Comparison of ENCODE assay signal across 9 mouse cellular contexts in the genomic region with DNA sequence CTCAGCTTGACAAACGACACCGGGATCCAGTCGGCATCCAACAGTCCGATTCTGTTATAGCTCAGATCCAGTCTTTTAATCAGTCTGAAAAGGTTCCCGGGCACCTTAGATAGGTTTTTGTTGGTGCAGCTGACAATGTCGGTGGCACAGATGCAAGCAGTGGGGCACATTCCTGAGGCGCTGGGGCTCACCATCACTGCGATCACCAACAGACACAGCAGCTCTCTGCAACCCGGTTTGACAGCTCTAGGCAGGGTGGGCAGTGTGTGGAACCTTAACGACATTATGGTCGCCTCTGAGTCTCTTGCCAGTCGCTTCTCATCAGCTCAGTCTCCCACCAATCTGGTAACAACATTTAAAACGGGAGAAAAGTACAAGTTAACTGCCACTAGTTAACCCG. TPM values are rescaled to one million over a fixed set of nuclear protein-coding genes. Genes with fewer than 3 reads are reported as not detected.
DNase-seq lines count a peak whose midpoint lies in the region; ATAC-seq and TF ChIP-seq lines count a peak whose summit lies in the region.
"Had no signal": no experiment of that assay in that cellular context is flagged by ENCODE, and none has a peak within 500 bp of the region (broad histone marks: within the 10 kb centered on the region; RNA-seq: fewer than 3 reads in every experiment).

No protein-coding gene starts in this region.

- no peaks in the 10 kb centered on the region for H3K36me3 ChIP-seq in lung, embryonic 15.5 days
- no peaks in the 10 kb centered on the region for H3K36me3 ChIP-seq in forebrain, embryonic 13.5 days (ENCODE audit: poor library complexity, severe bottlenecking)
- H3K36me3 ChIP-seq in limb, embryonic 13.5 days, result no peaks in the 10 kb centered on the region

- no peak for TF ChIP-seq POLR2A in olfactory bulb, adult 2 months (IDR thresholded peaks at IDR 0.05; ENCODE audit: insufficient read depth, low read depth, low read length)

- 24% methylated on average over 14 of the region's 14 CpGs for WGBS in lung, embryonic 15.5 days
- WGBS in forebrain, embryonic 13.5 days, result 23% methylated on average over 14 of the region's 14 CpGs
- 27% methylated on average over 14 of the region's 14 CpGs for WGBS in limb, embryonic 13.5 days
- WGBS in olfactory bulb, adult 2 months, result 17% methylated on average over 14 of the region's 14 CpGs

- peaks cover 17% of the 10 kb centered on the region; the same call in 1 of the 2 replicates for H3K4me1 ChIP-seq in lung, embryonic 15.5 days
- H3K4me1 ChIP-seq in forebrain, embryonic 13.5 days, result peaks cover 15% of the 10 kb centered on the region; the same call in 1 of the 2 replicates
- peaks cover 20% of the 10 kb centered on the region for H3K4me1 ChIP-seq in limb, embryonic 13.5 days
- H3K4me1 ChIP-seq in olfactory bulb, adult 2 months (ENCODE audit: control insufficient read depth, insufficient read depth, low read length), result peaks cover 2% of the 10 kb centered on the region; the same call in 1 of the 2 replicates

- H3K27me3 ChIP-seq in lung, embryonic 15.5 days, result peaks cover 17% of the 10 kb centered on the region
- H3K27me3 ChIP-seq in forebrain, embryonic 13.5 days, result peaks cover 16% of the 10 kb centered on the region
- H3K27me3 ChIP-seq in limb, embryonic 13.5 days, result peaks cover 26% of the 10 kb centered on the region

- H3K27ac ChIP-seq in lung, embryonic 15.5 days, result no peak overlapping the region
- no peak overlapping the region for H3K27ac ChIP-seq in forebrain, embryonic 13.5 days
- H3K27ac ChIP-seq in limb, embryonic 13.5 days, result no peak overlapping the region
- 0 out of 2 replicates have a peak overlapping the region, but pooled peaks have one; percentile 33 for H3K27ac ChIP-seq in olfactory bulb, adult 2 months (ENCODE audit: insufficient read depth, low read depth, low read length)

- H3K4me3 ChIP-seq in lung, embryonic 15.5 days, result peak overlapping the region; percentile 61
- peak overlapping the region; percentile 74 for H3K4me3 ChIP-seq in forebrain, embryonic 13.5 days
- peak overlapping the region; percentile 80 for H3K4me3 ChIP-seq in limb, embryonic 13.5 days
- H3K4me3 ChIP-seq in olfactory bulb, adult 2 months (ENCODE audit: insufficient read depth, low read depth, low read length), result peak overlapping the region; percentile 47
- H3K4me3 ChIP-seq: myocyte had no signal

- DNase-seq in lung, postnatal 36 days, result no peak
- DNase-seq in cerebellum, adult 8-10 months, result no peak
- DNase-seq in kidney, adult 18-20 months, result no peak
- no peak for DNase-seq in cerebellum, adult 11-12 months

- H3K4me2 ChIP-seq in lung, embryonic 15.5 days, result peak overlapping the region; percentile 73
- peak overlapping the region; percentile 80 for H3K4me2 ChIP-seq in forebrain, embryonic 13.5 days
- peak overlapping the region; percentile 82 for H3K4me2 ChIP-seq in limb, embryonic 13.5 days (replicated peaks)

- H3K9ac ChIP-seq in lung, embryonic 15.5 days, result no peak overlapping the region
- no peak overlapping the region for H3K9ac ChIP-seq in forebrain, embryonic 13.5 days
- H3K9ac ChIP-seq in limb, embryonic 13.5 days, result no peak overlapping the region

- no peak for ATAC-seq in lung, embryonic 15.5 days (ENCODE audit: borderline replicate concordance, extremely low read depth, low FRiP score, low TSS enrichment)
- ATAC-seq in forebrain, embryonic 13.5 days, result no peak
- ATAC-seq in limb, embryonic 13.5 days (ENCODE audit: low FRiP score, low read depth), result no peak

- no peak for TF ChIP-seq CTCF in olfactory bulb, adult 2 months (IDR thresholded peaks at IDR 0.05; ENCODE audit: insufficient read depth, low read depth, low read length)

- no peaks in the 10 kb centered on the region for H3K9me3 ChIP-seq in lung, embryonic 15.5 days
- H3K9me3 ChIP-seq in forebrain, embryonic 13.5 days (replicated peaks), result no peaks in the 10 kb centered on the region
- no peaks in the 10 kb centered on the region for H3K9me3 ChIP-seq in limb, embryonic 13.5 days

RNA-seq across cellular contexts. Expression of gene Pced1b, which starts 0.7 kb away (rescaled TPM):
- polyA plus RNA-seq in lung, embryonic 15.5 days (2015; fragmentation: Nextera tagmentation; extraction: Ambion mirVana), result 5.3 and 5.7 TPM in 2 replicates
- 2.5 and 2.6 TPM in 2 replicates for polyA plus RNA-seq in forebrain, embryonic 13.5 days (2015; fragmentation: Nextera tagmentation; extraction: Ambion mirVana)
- 2.9 and 4.0 TPM in 2 replicates for polyA plus RNA-seq in limb, embryonic 13.5 days (2015; fragmentation: Nextera tagmentation; extraction: Ambion mirVana)
- polyA plus RNA-seq in olfactory bulb, adult 2 months (2012; ENCODE audit: insufficient read depth, insufficient read length, low replicate concordance, missing spikeins), result not detected in 2 replicates

RNA-seq across cellular contexts. Expression of gene Amigo2, which starts 0.8 kb away (rescaled TPM):
- polyA plus RNA-seq in lung, embryonic 15.5 days (2015; fragmentation: Nextera tagmentation; extraction: Ambion mirVana), result 5.5 and 6.0 TPM in 2 replicates
- polyA plus RNA-seq in forebrain, embryonic 13.5 days (2015; fragmentation: Nextera tagmentation; extraction: Ambion mirVana), result 3.2 and 3.6 TPM in 2 replicates
- polyA plus RNA-seq in limb, embryonic 13.5 days (2015; fragmentation: Nextera tagmentation; extraction: Ambion mirVana), result 6.3 and 6.7 TPM in 2 replicates
- polyA plus RNA-seq in olfactory bulb, adult 2 months (2012; ENCODE audit: insufficient read depth, insufficient read length, low replicate concordance, missing spikeins), result not detected in 2 replicates
